Mouse (Mus musculus): ENCODE data around the gene Pmepa1.

- TF ChIP-seq GATA1 (IDR thresholded peaks at IDR 0.05; ENCODE audit: borderline replicate concordance, low read length) (no peak), FLI1 (IDR thresholded peaks at IDR 0.05; ENCODE audit: low read length) (no peak)
Observed at GRCm38 (mm10) chr2:173228567-173228966, 47.8 kb downstream of the Pmepa1 start.
